Mouse (Mus musculus) testis, adult 2 months (tissue): ENCODE results near the gene Gm20425. TPM values are rescaled to one million over a fixed set of nuclear protein-coding genes. Genes with fewer than 3 reads are reported as not detected.

Source experiments
- H3K27ac ChIP-seq: fragments of 200-500 bp; 2 replicates; pipeline ENCODE4 v1.5.1; 2012; ENCODE audit warnings: low read depth, low read length; ENCODE audit not compliant: control insufficient read depth, insufficient read depth
- H3K27me3 ChIP-seq: fragments of 200-500 bp; 2 replicates; pipeline ENCODE4 v1.6.1; 2012; ENCODE audit warnings: mild to moderate bottlenecking, low read length, moderate library complexity; ENCODE audit not compliant: control insufficient read depth, insufficient read depth
- H3K36me3 ChIP-seq: fragments of 200-500 bp; 2 replicates; pipeline ENCODE4 v1.6.1; 2012; ENCODE audit warnings: mild to moderate bottlenecking, low read length; ENCODE audit not compliant: control insufficient read depth, insufficient read depth
- H3K4me1 ChIP-seq: fragments of 200-500 bp; 2 replicates; pipeline ENCODE4 v1.6.1; 2012; ENCODE audit warnings: low read length; ENCODE audit not compliant: control insufficient read depth, insufficient read depth
- H3K4me3 ChIP-seq: fragments of 200-500 bp; 2 replicates; pipeline ENCODE4 v1.5.1; 2012; ENCODE audit warnings: low read depth, mild to moderate bottlenecking, low read length, moderate library complexity, mixed read lengths; ENCODE audit not compliant: control insufficient read depth
- CTCF ChIP-seq: fragments of 200-500 bp; IDR thresholded peaks from 2 replicates; pipeline ENCODE4 v1.5.1; 2012; ENCODE audit warnings: low read depth, mild to moderate bottlenecking, inconsistent platforms, low read length, moderate library complexity; ENCODE audit not compliant: control insufficient read depth, insufficient read depth, insufficient replicate concordance
- POLR2A ChIP-seq: fragments of 200-500 bp; IDR thresholded peaks from 2 replicates; pipeline ENCODE4 v1.6.1; 2012; ENCODE audit warnings: low read depth, mild to moderate bottlenecking, inconsistent platforms, low read length, moderate library complexity; ENCODE audit not compliant: control insufficient read depth
- polyA plus RNA-seq: library from polyadenylated mRNA; depleted of rRNA; stranded (reverse); fragments of >200 nt; gene quantifications from 2 replicates; pipeline ENCODE4 v1.2.3, GENCODE M21; 2012

The Gm20425 gene
- polyA plus RNA-seq, 1 experiment = 4.7 TPM

- Histone ChIP-seq H3K4me1 (no peaks in the 10 kb centered on the region), H3K27me3 (no peaks in the 10 kb centered on the region), H3K4me3 (no peak overlapping the region), H3K36me3 (no peaks in the 10 kb centered on the region), H3K27ac (no peak overlapping the region)
- TF ChIP-seq POLR2A (no peak), CTCF (no peak)
Measured at GRCm38 (mm10) chr9:103248618-103249017, 18.5 kb upstream of the Gm20425 start.

DNA sequence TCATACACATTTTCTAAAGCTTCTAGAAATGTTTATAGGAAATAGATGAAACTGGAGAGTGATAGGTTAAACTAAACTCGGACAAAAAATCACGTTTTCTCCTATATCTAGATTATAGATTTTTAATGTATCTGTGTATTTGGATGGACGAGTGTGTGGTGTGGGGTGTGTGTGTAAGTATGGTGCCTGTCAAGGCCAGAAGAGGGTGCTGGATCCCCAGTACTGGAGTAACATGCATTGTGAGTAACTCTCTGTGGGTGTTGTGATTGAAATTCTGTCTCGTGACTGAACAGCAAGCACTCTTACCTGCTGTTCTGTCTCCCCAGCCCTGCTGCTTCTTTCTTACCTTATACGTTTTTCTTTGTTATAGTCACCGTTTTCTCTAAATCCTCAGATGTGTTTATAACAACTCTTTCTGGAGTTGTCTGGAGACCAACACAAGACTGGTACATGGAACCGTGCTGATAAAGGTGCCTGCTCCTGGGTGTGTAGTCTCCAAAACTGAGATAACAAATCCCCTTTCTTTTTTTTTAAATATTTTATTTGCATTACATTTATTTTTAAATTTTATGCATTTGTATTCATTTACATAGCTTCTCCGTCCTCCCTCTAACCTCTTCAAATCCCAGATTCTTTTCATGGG lies 16.5 kb upstream of the Gm20425 start:
- H3K27ac ChIP-seq = no peak overlapping the region
- TF ChIP-seq CTCF (no peak), POLR2A (no peak)
- no peaks in the 10 kb centered on the region for H3K4me1 ChIP-seq
- no peak overlapping the region for H3K4me3 ChIP-seq
- H3K27me3 ChIP-seq = no peaks in the 10 kb centered on the region
- no peaks in the 10 kb centered on the region for H3K36me3 ChIP-seq

DNA sequence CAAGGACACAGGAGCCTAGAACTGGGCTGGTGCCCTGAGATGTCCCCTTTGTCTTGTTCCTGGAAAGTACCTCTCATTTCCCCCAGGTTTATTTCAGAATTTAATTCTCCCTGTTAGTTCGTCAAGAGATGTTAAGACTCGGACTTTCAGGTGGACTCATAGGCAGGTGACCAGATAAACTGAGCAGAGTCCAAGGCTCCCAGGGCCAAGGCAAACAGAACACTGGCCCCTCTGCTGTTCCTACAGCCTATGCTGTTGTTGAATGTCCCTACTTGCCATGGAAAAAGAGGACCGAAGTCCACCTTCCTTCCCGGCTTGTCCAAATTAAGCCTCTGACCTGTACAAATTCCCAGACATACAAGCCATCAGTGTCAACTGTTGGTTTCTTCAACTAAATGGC lies 13.5 kb upstream of the Gm20425 start:
- Histone ChIP-seq H3K27me3 (no peaks in the 10 kb centered on the region), H3K4me3 (no peak overlapping the region), H3K36me3 (no peaks in the 10 kb centered on the region), H3K4me1 (no peaks in the 10 kb centered on the region), H3K27ac (no peak overlapping the region)
- TF ChIP-seq POLR2A (no peak), CTCF (no peak)

DNA sequence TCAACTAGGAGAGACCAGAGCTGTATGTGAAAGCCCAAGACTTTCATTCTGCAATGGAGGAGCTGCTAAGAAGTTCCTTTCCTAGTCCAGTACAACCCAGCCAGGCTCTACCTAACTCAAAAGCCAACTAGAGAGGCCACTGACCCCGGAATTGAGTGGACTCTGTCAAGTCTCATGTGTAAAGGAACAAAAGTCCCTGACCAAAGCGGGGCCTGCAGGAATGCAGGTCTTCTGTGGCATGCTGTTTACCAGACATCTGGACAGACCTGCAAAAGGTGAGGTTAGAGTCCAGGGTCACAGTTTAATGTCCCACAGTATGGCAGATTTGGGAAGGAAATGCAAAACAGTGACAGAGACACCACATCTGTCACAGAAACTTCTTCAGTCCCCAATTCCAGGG lies 11.1 kb upstream of the Gm20425 start:
- TF ChIP-seq POLR2A (no peak), CTCF (no peak)
- H3K4me3 ChIP-seq = no peak overlapping the region
- no peaks in the 10 kb centered on the region for H3K27me3 ChIP-seq
- no peaks in the 10 kb centered on the region for H3K36me3 ChIP-seq
- H3K4me1 ChIP-seq = no peaks in the 10 kb centered on the region
- no peak overlapping the region for H3K27ac ChIP-seq

- Histone ChIP-seq H3K4me3 (no peak overlapping the region), H3K4me1 (no peaks in the 10 kb centered on the region), H3K27me3 (no peaks in the 10 kb centered on the region), H3K27ac (no peak overlapping the region), H3K36me3 (no peaks in the 10 kb centered on the region)
- TF ChIP-seq CTCF = no peak
- TF ChIP-seq POLR2A = no peak
Measured at GRCm38 (mm10) chr9:103239471-103239870, 9.4 kb upstream of the Gm20425 start.

DNA sequence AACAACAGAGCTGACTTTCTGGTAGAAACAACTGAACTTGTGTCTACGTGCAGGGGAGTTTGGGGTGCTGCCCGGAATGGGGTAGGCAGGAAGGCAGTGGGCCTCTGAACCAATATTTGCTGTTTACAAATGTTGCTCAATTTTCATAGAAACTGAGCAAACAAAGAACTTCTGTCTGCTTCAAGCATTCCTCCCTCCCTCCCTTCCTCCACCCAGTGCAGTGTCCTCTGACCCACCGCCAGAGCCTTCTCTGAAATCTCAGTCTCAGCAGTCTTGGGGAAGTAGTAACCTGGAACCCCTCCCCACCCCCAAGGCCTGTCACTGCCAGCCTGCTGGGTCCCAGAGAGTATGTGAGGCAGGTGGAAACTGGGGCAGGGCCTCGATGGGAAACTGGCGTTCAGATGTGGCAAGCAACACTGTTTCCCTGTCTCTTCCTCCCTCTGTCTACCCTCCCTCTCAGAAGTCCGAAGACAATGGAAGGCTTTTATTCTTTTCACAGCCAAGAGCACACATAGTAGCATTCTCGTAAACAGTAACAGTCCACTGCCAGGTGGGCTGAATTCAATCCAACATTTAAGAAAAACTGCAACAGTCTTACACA lies 4.6 kb upstream of the Gm20425 start:
- TF ChIP-seq POLR2A = no peak
- no peak for TF ChIP-seq CTCF
- Histone ChIP-seq H3K4me1 (peaks cover 3% of the 10 kb centered on the region), H3K4me3 (no peak overlapping the region), H3K27ac (peak overlapping the region; percentile 9; the same call in 1 of the 2 replicates), H3K36me3 (no peaks in the 10 kb centered on the region), H3K27me3 (no peaks in the 10 kb centered on the region)

DNA sequence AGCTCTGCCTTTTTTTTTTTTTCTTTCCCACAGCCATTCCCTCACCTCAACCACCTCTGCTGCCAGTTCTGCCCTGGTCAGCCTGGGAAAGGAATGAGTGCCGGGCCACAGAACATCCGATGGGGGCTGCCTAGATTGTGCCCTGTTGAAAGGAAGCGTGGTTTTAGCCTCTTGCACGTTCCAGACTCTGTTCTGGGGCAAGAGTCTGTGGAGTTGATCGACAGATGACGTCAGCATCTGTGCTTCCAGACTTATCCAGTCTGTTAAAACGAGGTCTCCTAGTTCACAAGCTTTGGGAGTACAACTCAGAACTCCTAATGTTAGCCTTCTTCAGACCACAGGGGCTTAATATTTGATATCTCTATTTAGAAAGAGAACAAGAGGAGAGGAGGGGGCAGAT lies 4.0 kb upstream of the Gm20425 start:
- Histone ChIP-seq H3K36me3 (no peaks in the 10 kb centered on the region), H3K4me1 (peaks cover 3% of the 10 kb centered on the region), H3K27me3 (no peaks in the 10 kb centered on the region), H3K4me3 (no peak overlapping the region), H3K27ac (no peak overlapping the region)
- no peak for TF ChIP-seq POLR2A
- TF ChIP-seq CTCF = no peak

- H3K4me1 ChIP-seq = peaks cover 3% of the 10 kb centered on the region
- no peak overlapping the region for H3K4me3 ChIP-seq
- TF ChIP-seq POLR2A (no peak), CTCF (no peak)
- H3K27ac ChIP-seq = no peak overlapping the region
- no peaks in the 10 kb centered on the region for H3K27me3 ChIP-seq
- no peaks in the 10 kb centered on the region for H3K36me3 ChIP-seq
Measured at GRCm38 (mm10) chr9:103233006-103233395, 2.9 kb upstream of the Gm20425 start.
